Mouse (Mus musculus): ENCODE data around the gene Cerkl. TPM values are rescaled to one million over a fixed set of nuclear protein-coding genes. Genes with fewer than 3 reads are reported as not detected.

Cerkl gene
- total and polyA plus RNA-seq, 2 experiments from 2014 or later = 0.11 to 1.5 TPM

GRCm38 (mm10) chr2:79430061-79430460, 26.5 kb downstream of the Cerkl start:
- ATAC-seq (ENCODE audit: low FRiP score) (no peak), DNase-seq (ENCODE audit: low spot score) (no peak)
- Histone ChIP-seq H3K4me1 (ENCODE audit: insufficient read depth, low read length) (peaks cover 4% of the 10 kb centered on the region; the same call in 1 of the 2 replicates), H3K27me3 (ENCODE audit: insufficient read depth, low read length) (peaks cover 19% of the 10 kb centered on the region), H3K9me3 (ENCODE audit: low read length) (no peaks in the 10 kb centered on the region), H3K36me3 (ENCODE audit: insufficient read depth, low read length) (no peaks in the 10 kb centered on the region), H3K9ac (replicated peaks; ENCODE audit: low read length, poor library complexity, severe bottlenecking) (no peak overlapping the region), H3K27ac (ENCODE audit: low read depth, low read length) (no peak overlapping the region), H3K4me2 (ENCODE audit: low read depth, low read length, poor library complexity, severe bottlenecking) (no peak overlapping the region), H3K4me3 (ENCODE audit: low read depth, low read length) (no peak overlapping the region)
- no peak for TF ChIP-seq CTCF (IDR thresholded peaks at IDR 0.05)

- WGBS = 8% methylated on average over 6 of the region's 6 CpGs
- no peak overlapping the region for H3K4me2 ChIP-seq (ENCODE audit: low read depth, low read length, poor library complexity, severe bottlenecking)
- ATAC-seq (ENCODE audit: low FRiP score) (no peak), DNase-seq (ENCODE audit: low spot score) (no peak)
- H3K4me3 ChIP-seq (ENCODE audit: low read depth, low read length) = no peak overlapping the region
- H3K9ac ChIP-seq (replicated peaks; ENCODE audit: low read length, poor library complexity, severe bottlenecking) = no peak overlapping the region
- no peak overlapping the region for H3K27ac ChIP-seq (ENCODE audit: low read depth, low read length)
- peaks cover 4% of the 10 kb centered on the region; the same call in 1 of the 2 replicates for H3K4me1 ChIP-seq (ENCODE audit: insufficient read depth, low read length)
- no peak for TF ChIP-seq CTCF (IDR thresholded peaks at IDR 0.05)
- H3K27me3 ChIP-seq (ENCODE audit: insufficient read depth, low read length) = peaks cover 19% of the 10 kb centered on the region
- H3K36me3 ChIP-seq (ENCODE audit: insufficient read depth, low read length) = no peaks in the 10 kb centered on the region
- no peaks in the 10 kb centered on the region for H3K9me3 ChIP-seq (ENCODE audit: low read length)
These were observed 26.9 kb downstream of the Cerkl start for GRCm38 (mm10) chr2:79429650-79430049.

GRCm38 (mm10) chr2:79429108-79429507, 27.5 kb downstream of the Cerkl start:
- Histone ChIP-seq H3K36me3 (ENCODE audit: insufficient read depth, low read length) (no peaks in the 10 kb centered on the region), H3K9ac (replicated peaks; ENCODE audit: low read length, poor library complexity, severe bottlenecking) (peak overlapping the region; percentile 15; the same call in 1 of the 2 replicates), H3K27ac (ENCODE audit: low read depth, low read length) (no peak overlapping the region), H3K4me1 (ENCODE audit: insufficient read depth, low read length) (peaks cover 4% of the 10 kb centered on the region; the same call in 1 of the 2 replicates), H3K4me2 (ENCODE audit: low read depth, low read length, poor library complexity, severe bottlenecking) (peak overlapping the region; percentile 56), H3K27me3 (ENCODE audit: insufficient read depth, low read length) (peaks cover 19% of the 10 kb centered on the region), H3K9me3 (ENCODE audit: low read length) (no peaks in the 10 kb centered on the region), H3K4me3 (ENCODE audit: low read depth, low read length) (peak overlapping the region; percentile 37)
- ATAC-seq (ENCODE audit: low FRiP score) = no peak
- WGBS = 23% methylated on average over 7 of the region's 7 CpGs
- no peak for DNase-seq (ENCODE audit: low spot score)
- TF ChIP-seq CTCF (IDR thresholded peaks at IDR 0.05) = no peak

- Histone ChIP-seq H3K9ac (replicated peaks; ENCODE audit: low read length, poor library complexity, severe bottlenecking) (peak overlapping the region; percentile 15), H3K27me3 (ENCODE audit: insufficient read depth, low read length) (peaks cover 19% of the 10 kb centered on the region)
- WGBS = under 1% methylated on average over 35 of the region's 35 CpGs
These were observed 27.9 kb downstream of the Cerkl start for GRCm38 (mm10) chr2:79428569-79429104.

GRCm38 (mm10) chr2:79428022-79428421, 28.6 kb downstream of the Cerkl start:
- Histone ChIP-seq H3K9me3 (ENCODE audit: low read length) (no peaks in the 10 kb centered on the region), H3K36me3 (ENCODE audit: insufficient read depth, low read length) (no peaks in the 10 kb centered on the region), H3K4me1 (ENCODE audit: insufficient read depth, low read length) (peaks cover 4% of the 10 kb centered on the region; the same call in 1 of the 2 replicates), H3K9ac (replicated peaks; ENCODE audit: low read length, poor library complexity, severe bottlenecking) (no peak overlapping the region), H3K4me3 (ENCODE audit: low read depth, low read length) (peak overlapping the region; percentile 37; the same call in 1 of the 2 replicates), H3K4me2 (ENCODE audit: low read depth, low read length, poor library complexity, severe bottlenecking) (no peak overlapping the region), H3K27ac (ENCODE audit: low read depth, low read length) (no peak overlapping the region), H3K27me3 (ENCODE audit: insufficient read depth, low read length) (peaks cover 19% of the 10 kb centered on the region)
- no peak for ATAC-seq (ENCODE audit: low FRiP score)
- whole genome bisulfite sequencing = 29% methylated on average over 6 of the region's 6 CpGs
- no peak for DNase-seq (ENCODE audit: low spot score)
- no peak for TF ChIP-seq CTCF (IDR thresholded peaks at IDR 0.05)

More at GRCm38 (mm10) chr2:79428569-79429104, 27.9 kb downstream of the Cerkl start:
- Histone ChIP-seq H3K4me2 (ENCODE audit: low read depth, low read length, poor library complexity, severe bottlenecking) (peak overlapping the region; percentile 56), H3K4me3 (ENCODE audit: low read depth, low read length) (peak overlapping the region; percentile 37), H3K9me3 (ENCODE audit: low read length) (no peaks in the 10 kb centered on the region), H3K4me1 (ENCODE audit: insufficient read depth, low read length) (peaks cover 4% of the 10 kb centered on the region; the same call in 1 of the 2 replicates), H3K27ac (ENCODE audit: low read depth, low read length) (no peak overlapping the region), H3K36me3 (ENCODE audit: insufficient read depth, low read length) (no peaks in the 10 kb centered on the region)
- no peak for DNase-seq (ENCODE audit: low spot score)
- 0 out of 2 replicates have a peak, but pooled peaks have one; percentile 31 for ATAC-seq (ENCODE audit: low FRiP score)
- no peak for TF ChIP-seq CTCF (IDR thresholded peaks at IDR 0.05)

GRCm38 (mm10) chr2:79421696-79422095, 34.9 kb downstream of the Cerkl start:
- Histone ChIP-seq H3K9ac (replicated peaks; ENCODE audit: low read length, poor library complexity, severe bottlenecking) (no peak overlapping the region), H3K4me2 (ENCODE audit: low read depth, low read length, poor library complexity, severe bottlenecking) (no peak overlapping the region), H3K4me1 (ENCODE audit: insufficient read depth, low read length) (no peaks in the 10 kb centered on the region), H3K27ac (ENCODE audit: low read depth, low read length) (no peak overlapping the region), H3K9me3 (ENCODE audit: low read length) (no peaks in the 10 kb centered on the region), H3K36me3 (ENCODE audit: insufficient read depth, low read length) (no peaks in the 10 kb centered on the region), H3K27me3 (ENCODE audit: insufficient read depth, low read length) (no peaks in the 10 kb centered on the region), H3K4me3 (ENCODE audit: low read depth, low read length) (no peak overlapping the region)
- TF ChIP-seq CTCF (IDR thresholded peaks at IDR 0.05) = no peak
- no peak for ATAC-seq (ENCODE audit: low FRiP score)
- DNase-seq (ENCODE audit: low spot score) = no peak
- WGBS = 39% methylated on average over 6 of the region's 6 CpGs
